Mouse (Mus musculus): ENCODE measurements around the gene Fmo2.

DNA sequence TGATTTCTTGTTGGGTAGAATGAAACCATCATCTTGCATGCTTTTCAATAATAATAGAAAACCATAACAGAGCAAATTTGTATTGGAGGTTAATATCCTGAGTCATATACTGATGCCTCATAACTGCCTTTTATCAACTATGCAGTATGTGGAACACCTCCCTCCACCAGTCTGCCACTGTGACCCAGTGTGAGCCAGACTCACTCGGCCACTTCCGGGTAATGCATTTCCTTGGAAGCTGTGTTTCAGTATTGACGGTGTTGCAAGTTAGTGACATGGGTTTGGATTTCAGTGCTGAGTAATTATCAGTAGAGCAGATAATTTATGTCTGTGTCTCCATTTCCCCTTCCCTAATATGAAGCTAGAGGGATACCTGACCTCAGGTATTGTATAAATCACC lies 34.9 kb downstream of the Fmo2 start:
- TF ChIP-seq CTCF (IDR thresholded peaks at IDR 0.05; ENCODE audit: low read depth) (no peak), EP300 (optimal IDR thresholded peaks at IDR 0.05) (no peak)

All from stomach, postnatal 0 days (tissue).